Mouse (Mus musculus) cerebellum, adult 2 months (tissue): Measurements from ENCODE around the gene Pik3c2g. TPM values are rescaled to one million over a fixed set of nuclear protein-coding genes. Genes with fewer than 3 reads are reported as not detected.

Source experiments
- DNase-seq, 2 experiments: peaks; one replicate each; pipeline ENCODE4 v3.0.0; 2021
- H3K27ac ChIP-seq: fragments of 200-500 bp; 2 replicates; pipeline ENCODE4 v1.5.1; 2012; ENCODE audit warnings: low read length, control low read depth, inconsistent platforms; ENCODE audit not compliant: insufficient read depth
- H3K27me3 ChIP-seq: fragments of 200-500 bp; 2 replicates; pipeline ENCODE4 v1.6.1; 2012; ENCODE audit warnings: inconsistent platforms, mild to moderate bottlenecking, low read length, moderate library complexity; ENCODE audit not compliant: control insufficient read depth, insufficient read depth
- H3K4me1 ChIP-seq: fragments of 200-500 bp; 2 replicates; pipeline ENCODE4 v1.6.1; 2011; ENCODE audit warnings: low read length; ENCODE audit not compliant: control insufficient read depth, insufficient read depth
- H3K4me3 ChIP-seq: fragments of 200-500 bp; replicated peaks from 2 replicates; pipeline ENCODE3; 2011; ENCODE audit warnings: mild to moderate bottlenecking, low read depth, low read length, control low read depth; ENCODE audit not compliant: insufficient read depth
- CTCF ChIP-seq: fragments of 200-500 bp; IDR thresholded peaks from 2 replicates; pipeline ENCODE4 v1.5.1; 2011; ENCODE audit warnings: low read depth, mild to moderate bottlenecking, control low read depth, low read length, moderate library complexity, borderline replicate concordance; ENCODE audit not compliant: insufficient read depth
- POLR2A ChIP-seq: fragments of 200-500 bp; IDR thresholded peaks from 2 replicates; pipeline ENCODE4 v1.6.1; 2011; ENCODE audit warnings: low read length, control low read depth, borderline replicate concordance; ENCODE audit not compliant: insufficient read depth
- WGBS: fragments of 180-500 bp; shearing (Covaris S2); methylation state at CpG from one replicate; pipeline ENCODE4 v1.1.7; 2018; 5-methylcytosine and 5-hydroxymethylcytosine counted together
- polyA plus RNA-seq: library from polyadenylated mRNA; depleted of rRNA; stranded (reverse); fragments of >200 nt; gene quantifications from 2 replicates; pipeline ENCODE4 v1.2.3, GENCODE M21; 2012

Gene Pik3c2g
- polyA plus RNA-seq, 1 experiment = 0.11 TPM

DNA sequence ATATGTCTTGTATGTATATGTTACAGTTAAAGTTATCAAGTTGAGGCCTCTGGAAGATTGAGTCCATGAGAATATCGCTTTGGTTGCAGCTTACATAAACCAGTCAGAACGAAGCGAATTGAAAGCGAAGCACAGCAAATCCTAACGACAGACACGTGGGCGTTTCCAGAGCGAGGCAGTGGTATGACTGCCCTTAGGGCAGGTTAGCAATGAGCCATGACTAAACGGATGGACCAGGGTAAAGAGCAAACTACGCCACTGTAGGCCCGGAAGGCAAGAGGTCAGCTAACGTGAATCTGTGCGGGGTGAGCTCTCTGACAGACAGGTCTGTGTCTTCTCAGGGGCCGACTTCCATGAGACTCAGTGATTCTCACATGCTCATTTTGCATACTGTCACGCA lies 1.4 kb downstream of the Pik3c2g start:
- Histone ChIP-seq H3K4me1 (no peaks in the 10 kb centered on the region), H3K4me3 (no peak overlapping the region), H3K27me3 (no peaks in the 10 kb centered on the region), H3K27ac (no peak overlapping the region)
- TF ChIP-seq POLR2A (no peak), CTCF (no peak)
- no peak for DNase-seq
- 74% methylated on average over 15 of the region's 15 CpGs for WGBS

DNA sequence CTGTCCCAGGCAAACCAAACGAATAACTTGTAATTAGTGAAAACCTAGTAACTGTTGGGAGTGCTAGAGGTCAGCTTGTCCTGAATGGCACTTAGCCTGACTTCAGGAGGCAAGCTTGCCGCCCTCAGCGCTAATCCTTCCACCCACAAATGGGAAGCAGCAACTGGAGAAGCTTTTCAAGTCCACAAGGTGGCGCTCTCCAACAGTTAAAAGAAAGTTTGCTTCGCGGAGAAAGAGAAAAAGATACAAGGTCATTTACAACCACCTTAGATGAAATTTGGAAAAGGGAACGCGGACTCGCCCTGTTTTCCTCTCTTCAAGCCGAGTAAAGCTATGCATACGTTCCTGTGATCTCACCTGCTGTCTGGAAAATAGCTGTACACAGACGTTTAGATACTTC lies 2.3 kb downstream of the Pik3c2g start:
- H3K27ac ChIP-seq = no peak overlapping the region
- no peak overlapping the region for H3K4me3 ChIP-seq
- peak; percentile 17 to 27 for DNase-seq
- TF ChIP-seq CTCF (peak; percentile 37; the same call in 1 of the 2 replicates), POLR2A (no peak)
- H3K4me1 ChIP-seq = no peaks in the 10 kb centered on the region
- H3K27me3 ChIP-seq = no peaks in the 10 kb centered on the region
- WGBS = 8% methylated on average over 12 of the region's 12 CpGs

DNA sequence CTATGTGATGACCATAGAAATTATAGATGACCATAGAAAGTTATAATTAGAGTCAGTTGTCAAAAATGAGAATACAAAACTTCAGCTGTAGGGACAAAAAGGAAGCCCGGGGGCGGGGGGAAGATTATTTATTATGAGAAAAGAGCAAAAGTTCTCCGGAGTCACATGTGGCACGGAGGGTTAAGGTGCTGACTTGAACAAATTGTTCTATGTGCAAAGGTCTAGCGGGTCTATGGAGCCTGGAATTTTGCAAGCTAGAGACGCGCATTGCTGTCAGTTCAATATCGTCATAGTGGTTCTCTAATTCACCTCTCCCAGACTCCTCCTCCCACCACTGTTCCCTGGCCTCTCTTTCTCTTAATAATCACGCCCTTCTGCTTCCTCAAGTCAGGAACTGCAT lies 2.8 kb downstream of the Pik3c2g start:
- no peak for TF ChIP-seq POLR2A
- no peak for TF ChIP-seq CTCF
- Histone ChIP-seq H3K27ac (no peak overlapping the region), H3K27me3 (no peaks in the 10 kb centered on the region), H3K4me3 (no peak overlapping the region), H3K4me1 (no peaks in the 10 kb centered on the region)
- WGBS = 77% methylated on average over 9 of the region's 9 CpGs
- DNase-seq = no peak

DNA sequence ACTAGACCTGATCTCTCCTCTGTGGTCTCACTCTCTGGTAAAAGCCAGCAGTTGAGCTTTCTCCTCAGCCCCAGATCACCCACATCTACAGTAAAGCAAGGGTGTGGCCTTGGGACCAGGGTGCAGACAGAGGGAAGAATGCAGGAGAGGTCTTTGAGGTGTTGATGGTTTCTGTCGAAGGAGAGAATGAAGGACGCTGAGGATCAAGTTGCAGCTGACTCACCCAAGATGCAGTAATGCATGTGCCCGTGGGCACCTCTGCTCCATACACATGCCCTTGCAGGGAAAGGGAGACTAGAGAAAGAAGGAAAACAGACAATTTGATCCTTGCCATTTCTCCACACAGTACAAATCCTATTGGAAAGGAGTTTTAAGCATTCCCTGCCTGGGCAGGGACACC lies 5.1 kb downstream of the Pik3c2g start:
- H3K4me1 ChIP-seq = no peaks in the 10 kb centered on the region
- H3K4me3 ChIP-seq = no peak overlapping the region
- no peak for TF ChIP-seq POLR2A
- no peak for TF ChIP-seq CTCF
- DNase-seq = no peak
- H3K27ac ChIP-seq = no peak overlapping the region
- 73% methylated on average over 3 of the region's 3 CpGs for WGBS
- H3K27me3 ChIP-seq = no peaks in the 10 kb centered on the region

DNA sequence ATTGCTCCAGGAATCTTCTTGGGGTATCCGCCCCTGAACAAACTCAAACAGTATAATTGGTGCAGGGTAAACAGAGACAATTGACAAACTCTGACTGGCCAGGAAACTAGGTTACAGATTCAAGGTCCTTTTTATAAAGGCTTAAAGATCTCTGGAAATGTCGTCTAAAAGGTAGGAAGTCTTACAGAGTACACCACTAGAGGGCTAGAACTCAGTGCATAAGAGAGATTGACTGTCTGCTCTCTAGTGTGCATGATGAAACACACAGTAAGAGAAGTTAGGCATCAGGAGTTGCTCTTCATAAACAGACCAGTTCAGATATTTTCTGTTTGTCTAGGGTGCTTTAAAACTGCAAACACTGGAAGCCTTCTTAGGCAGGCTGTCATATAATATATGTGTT lies 9.4 kb downstream of the Pik3c2g start:
- no peak for DNase-seq
- no peak for TF ChIP-seq CTCF
- no peak for TF ChIP-seq POLR2A
- H3K27ac ChIP-seq = no peak overlapping the region
- WGBS = 63% methylated on average over 2 of the region's 2 CpGs
- H3K4me1 ChIP-seq = no peaks in the 10 kb centered on the region
- no peaks in the 10 kb centered on the region for H3K27me3 ChIP-seq
- H3K4me3 ChIP-seq = no peak overlapping the region

DNA sequence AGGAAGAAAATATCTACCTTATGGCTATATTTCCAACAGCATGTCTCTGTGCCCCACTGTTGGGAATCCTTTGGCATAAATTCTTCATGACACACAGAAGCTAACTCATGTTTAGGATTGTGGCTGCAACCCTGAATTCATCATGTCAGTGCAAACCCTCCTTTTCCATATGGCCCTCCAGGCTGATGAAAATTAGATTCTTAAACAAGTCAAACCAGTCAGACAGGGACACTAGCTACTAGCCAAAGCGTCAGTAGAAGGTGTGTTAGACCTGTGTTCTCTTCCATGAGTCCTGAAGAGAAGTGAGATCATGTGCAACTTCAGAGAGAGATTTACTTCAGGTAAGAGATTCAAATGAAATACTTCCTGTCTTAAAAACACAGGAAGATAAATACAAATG lies 12.2 kb downstream of the Pik3c2g start:
- H3K27ac ChIP-seq = no peak overlapping the region
- no peaks in the 10 kb centered on the region for H3K4me1 ChIP-seq
- no peak overlapping the region for H3K4me3 ChIP-seq
- no peak for DNase-seq
- WGBS = 94% methylated on average over 1 of the region's 1 CpGs
- H3K27me3 ChIP-seq = no peaks in the 10 kb centered on the region
- no peak for TF ChIP-seq CTCF
- TF ChIP-seq POLR2A = no peak

DNA sequence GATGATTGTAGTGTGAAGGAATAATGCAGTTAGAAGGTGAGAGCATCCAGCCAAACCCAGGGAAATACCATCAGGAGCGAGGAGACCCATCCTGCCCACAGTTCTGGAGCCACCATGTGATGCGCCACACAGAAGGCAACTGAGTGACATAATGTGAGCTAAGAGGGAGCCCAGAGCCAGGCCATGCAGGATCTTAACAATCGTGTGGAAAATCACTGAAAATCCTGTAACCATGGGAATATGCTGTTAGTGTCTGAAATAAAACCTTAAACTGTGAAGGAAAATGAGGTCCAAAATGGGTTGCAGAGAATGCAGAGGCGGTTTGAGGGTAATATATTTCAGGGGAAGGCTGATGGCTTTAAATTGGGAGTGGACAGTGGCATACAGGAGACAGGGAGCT lies 31.8 kb downstream of the Pik3c2g start:
- H3K27ac ChIP-seq = no peak overlapping the region
- H3K27me3 ChIP-seq = no peaks in the 10 kb centered on the region
- TF ChIP-seq CTCF (no peak), POLR2A (no peak)
- no peak for DNase-seq
- 86% methylated on average over 4 of the region's 4 CpGs for WGBS
- H3K4me1 ChIP-seq = no peaks in the 10 kb centered on the region
- no peak overlapping the region for H3K4me3 ChIP-seq

DNA sequence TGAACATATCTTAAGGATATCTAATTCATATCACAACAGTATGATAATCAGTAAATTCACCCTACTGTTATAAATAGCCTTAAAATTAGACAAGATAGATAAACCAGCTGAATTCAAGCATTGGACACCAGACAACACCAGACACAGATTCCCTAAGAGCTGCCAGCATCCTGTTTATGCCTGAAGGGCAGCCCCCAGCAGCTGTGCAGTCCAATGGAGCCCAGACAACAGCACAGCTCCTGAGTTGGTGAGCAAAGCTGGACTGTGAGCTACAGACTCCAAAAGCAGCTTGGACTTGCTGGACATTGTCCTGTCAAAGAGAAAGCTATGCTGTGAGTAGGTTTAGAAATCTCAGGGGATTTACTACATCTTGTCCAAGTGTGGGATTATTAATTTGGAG lies 37.7 kb downstream of the Pik3c2g start:
- no peaks in the 10 kb centered on the region for H3K4me1 ChIP-seq
- no peak for DNase-seq
- TF ChIP-seq POLR2A (no peak), CTCF (no peak)
- no peak overlapping the region for H3K4me3 ChIP-seq
- no peak overlapping the region for H3K27ac ChIP-seq
- H3K27me3 ChIP-seq = no peaks in the 10 kb centered on the region

DNA sequence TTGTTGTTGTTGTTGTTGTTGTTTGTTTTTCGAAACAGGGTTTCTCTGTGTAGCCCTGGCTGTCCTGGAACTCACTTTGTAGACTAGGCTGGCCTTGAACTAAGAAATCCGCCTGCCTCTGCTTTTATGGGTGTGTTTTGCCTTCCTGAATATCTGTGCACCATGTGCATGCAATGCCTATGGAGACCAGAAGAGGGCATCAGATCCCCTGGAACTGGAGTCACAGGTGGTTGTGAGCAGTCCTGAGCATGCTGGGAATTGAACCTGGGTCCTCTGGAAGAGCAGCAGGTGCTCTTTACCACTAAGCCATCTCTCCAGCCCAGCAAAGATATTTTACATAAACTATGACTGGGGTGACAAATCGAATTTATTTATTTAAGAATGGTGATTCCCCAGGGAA lies 47.5 kb downstream of the Pik3c2g start:
- Histone ChIP-seq H3K4me3 (no peak overlapping the region), H3K4me1 (no peaks in the 10 kb centered on the region), H3K27ac (no peak overlapping the region), H3K27me3 (no peaks in the 10 kb centered on the region; the same call in 1 of the 2 replicates)
- TF ChIP-seq POLR2A = no peak
- TF ChIP-seq CTCF = no peak
- no peak for DNase-seq
- 83% methylated on average over 3 of the region's 3 CpGs for WGBS

DNA sequence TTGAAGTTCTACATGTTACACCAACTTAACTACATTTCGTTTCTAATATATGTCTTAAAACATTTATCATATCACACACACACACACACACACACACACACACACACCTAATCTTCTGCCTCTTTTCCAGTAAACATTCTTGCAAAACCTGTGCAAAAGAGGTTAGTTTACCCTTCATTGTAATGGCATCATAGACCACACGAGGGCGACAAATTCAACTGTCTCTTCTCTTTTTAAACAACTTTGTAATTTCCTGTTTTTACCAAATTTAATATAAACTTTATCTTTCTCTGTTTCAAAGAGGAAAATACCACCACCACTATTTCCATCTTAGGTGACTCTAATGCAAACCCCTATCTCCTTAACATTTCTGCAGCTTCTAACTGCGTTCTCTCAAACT lies 68.4 kb downstream of the Pik3c2g start:
- no peaks in the 10 kb centered on the region for H3K27me3 ChIP-seq
- DNase-seq = no peak
- no peak for TF ChIP-seq POLR2A
- no peak for TF ChIP-seq CTCF
- no peaks in the 10 kb centered on the region for H3K4me1 ChIP-seq
- no peak overlapping the region for H3K4me3 ChIP-seq
- WGBS = 35% methylated on average over 4 of the region's 4 CpGs
- H3K27ac ChIP-seq = no peak overlapping the region
